Mouse (Mus musculus) G1E (cell line): Measurements from ENCODE around the gene Pacs2.

Source experiments
- CTCF ChIP-seq: IDR thresholded peaks from 2 replicates; pipeline ENCODE4 v1.5.1; 2012; ENCODE audit warnings: low read depth, low read length, inconsistent platforms, mixed read lengths
- GATA1 ChIP-seq: IDR thresholded peaks from 2 replicates; pipeline ENCODE4 v1.6.1; 2012; ENCODE audit warnings: borderline replicate concordance, low read length, inconsistent platforms, mixed read lengths
- GATA2 ChIP-seq: IDR thresholded peaks from 2 replicates; pipeline ENCODE4 v1.6.1; 2012; ENCODE audit warnings: low read depth, low read length, inconsistent platforms, borderline replicate concordance
- POLR2AphosphoS5 ChIP-seq: IDR thresholded peaks from 2 replicates; pipeline ENCODE4 v1.6.1; 2012; ENCODE audit warnings: low read depth, low read length, inconsistent platforms; ENCODE audit not compliant: insufficient replicate concordance

GRCm38 (mm10) chr12:113038414-113038813 lies 24.1 kb downstream of the Pacs2 start:
- TF ChIP-seq GATA2 (no peak), CTCF (0 out of 2 replicates have a peak, but pooled peaks have one; percentile 4), POLR2AphosphoS5 (no peak), GATA1 (no peak)
